In genomic region chr14:49785793-49786192, GRCm38 (mm10) we compare ENCODE assay signal across 9 mouse cellular contexts. TPM values are rescaled to one million over a fixed set of nuclear protein-coding genes. Genes with fewer than 3 reads are reported as not detected.
DNase-seq lines count a peak whose midpoint lies in the region; ATAC-seq and TF ChIP-seq lines count a peak whose summit lies in the region.
"Had no signal": no experiment of that assay in that cellular context is flagged by ENCODE, and none has a peak within 500 bp of the region (broad histone marks: within the 10 kb centered on the region; RNA-seq: fewer than 3 reads in every experiment).

No protein-coding gene starts in this region.

- in situ Hi-C loops in CH12.LX (cut with MboI; ENCODE audit: low pct_ligation_motif_present, low pct_unique_long_range_greater_than_20kb, low sequenced_read_pairs), result no loop called here

- no peak overlapping the region for H3K27ac ChIP-seq in hindbrain, embryonic 14.5 days
- H3K27ac ChIP-seq in hindbrain, embryonic 12.5 days, result no peak overlapping the region
- H3K27ac ChIP-seq in CH12.LX (ENCODE audit: insufficient read depth, low read depth), result no peak overlapping the region
- H3K27ac ChIP-seq in embryonic facial prominence, embryonic 11.5 days (replicated peaks; ENCODE audit: low read depth, low read length), result no peak overlapping the region
- H3K27ac ChIP-seq in layer of hippocampus, adult 2 months, result no peak overlapping the region
- H3K27ac ChIP-seq: limb, embryonic 12.5 days had no signal

- WGBS in hindbrain, embryonic 14.5 days, result 56% methylated on average over 2 of the region's 2 CpGs
- 57% methylated on average over 2 of the region's 2 CpGs for WGBS in hindbrain, embryonic 12.5 days
- 53% methylated on average over 2 of the region's 2 CpGs for WGBS in embryonic facial prominence, embryonic 11.5 days

- no peak overlapping the region for H3K4me3 ChIP-seq in hindbrain, embryonic 14.5 days (replicated peaks; ENCODE audit: low read length)
- H3K4me3 ChIP-seq in hindbrain, embryonic 12.5 days, result no peak overlapping the region
- H3K4me3 ChIP-seq in CH12.LX (replicated peaks in 1 of 3; ENCODE audit: low read depth in 2 of 3, low read length in 2 of 3, poor library complexity in 1 of 3), result no peak overlapping the region
- no peak overlapping the region for H3K4me3 ChIP-seq in embryonic facial prominence, embryonic 11.5 days (ENCODE audit: low read depth, low read length)
- no peak overlapping the region for H3K4me3 ChIP-seq in layer of hippocampus, adult 2 months
- H3K4me3 ChIP-seq: limb, embryonic 12.5 days had no signal

- H3K79me2 ChIP-seq in CH12.LX (replicated peaks; ENCODE audit: control insufficient read depth, extremely low read depth, insufficient read depth, poor library complexity, severe bottlenecking), result no peaks in the 10 kb centered on the region

- H3K36me3 ChIP-seq in hindbrain, embryonic 14.5 days (replicated peaks; ENCODE audit: control insufficient read depth, insufficient read depth), result no peaks in the 10 kb centered on the region
- no peaks in the 10 kb centered on the region for H3K36me3 ChIP-seq in hindbrain, embryonic 12.5 days
- no peaks in the 10 kb centered on the region for H3K36me3 ChIP-seq in CH12.LX (replicated peaks in 1 of 2; ENCODE audit: control insufficient read depth in 1 of 2, insufficient read depth in 1 of 2, low read length in 1 of 2)
- H3K36me3 ChIP-seq in embryonic facial prominence, embryonic 11.5 days (replicated peaks; ENCODE audit: control insufficient read depth, insufficient read depth, low read depth, low read length), result no peaks in the 10 kb centered on the region
- H3K36me3 ChIP-seq: limb, embryonic 12.5 days had no signal

- TF ChIP-seq EP300 in CH12.LX (IDR thresholded peaks at IDR 0.05; ENCODE audit: low read length), result no peak

- peak; percentile 60 to 87 for TF ChIP-seq CTCF in CH12.LX (conservative IDR thresholded peaks at IDR 0.05 in 1 of 2, IDR thresholded peaks at IDR 0.05 in 1 of 2; ENCODE audit: low read depth in 2 of 2, low read length in 2 of 2)
- peak; percentile 93 for TF ChIP-seq CTCF in layer of hippocampus, adult 2 months (conservative IDR thresholded peaks at IDR 0.05)

- no peak overlapping the region for H3K9ac ChIP-seq in hindbrain, embryonic 14.5 days
- no peak overlapping the region for H3K9ac ChIP-seq in hindbrain, embryonic 12.5 days
- no peak overlapping the region for H3K9ac ChIP-seq in CH12.LX (ENCODE audit: insufficient read depth, low read depth)
- H3K9ac ChIP-seq in embryonic facial prominence, embryonic 11.5 days (replicated peaks; ENCODE audit: low read length), result no peak overlapping the region
- H3K9ac ChIP-seq: limb, embryonic 12.5 days had no signal

- no peak overlapping the region for H3K4me2 ChIP-seq in hindbrain, embryonic 14.5 days (replicated peaks)
- no peak overlapping the region for H3K4me2 ChIP-seq in hindbrain, embryonic 12.5 days (replicated peaks)
- no peak overlapping the region for H3K4me2 ChIP-seq in CH12.LX (ENCODE audit: insufficient read depth, low read depth, poor library complexity, severe bottlenecking)
- no peak overlapping the region for H3K4me2 ChIP-seq in embryonic facial prominence, embryonic 11.5 days (ENCODE audit: low read depth, low read length)
- H3K4me2 ChIP-seq: limb, embryonic 12.5 days had no signal

- peak; percentile 53 for TF ChIP-seq RAD21 in CH12.LX (IDR thresholded peaks at IDR 0.05; ENCODE audit: low read depth, low read length)

- H3K9me3 ChIP-seq in hindbrain, embryonic 14.5 days (ENCODE audit: control insufficient read depth, low read length), result no peaks in the 10 kb centered on the region
- no peaks in the 10 kb centered on the region for H3K9me3 ChIP-seq in hindbrain, embryonic 12.5 days (replicated peaks)
- no peaks in the 10 kb centered on the region for H3K9me3 ChIP-seq in CH12.LX (replicated peaks; ENCODE audit: low read length)
- H3K9me3 ChIP-seq in embryonic facial prominence, embryonic 11.5 days (replicated peaks; ENCODE audit: control insufficient read depth, low read length), result no peaks in the 10 kb centered on the region
- H3K9me3 ChIP-seq: limb, embryonic 12.5 days had no signal

- dilution Hi-C loops in CH12.LX (cut with MboI; ENCODE audit: extremely low pct_ligation_motif_present, extremely low pct_unique_long_range_greater_than_20kb, low sequenced_read_pairs), result no loop called here

- no peak for ATAC-seq in hindbrain, embryonic 14.5 days (ENCODE audit: low FRiP score)
- ATAC-seq in hindbrain, embryonic 12.5 days (ENCODE audit: low FRiP score), result no peak
- ATAC-seq in embryonic facial prominence, embryonic 11.5 days (replicated peaks; ENCODE audit: insufficient number of reproducible peaks, low FRiP score, low TSS enrichment, low read depth), result no peak
- ATAC-seq in inflammation-experienced regulatory T-cells, adult 6 months, result no peak

- peaks cover 12% of the 10 kb centered on the region; the same call in 1 of the 2 replicates for H3K4me1 ChIP-seq in hindbrain, embryonic 14.5 days (replicated peaks; ENCODE audit: control insufficient read depth, insufficient read depth, low read length)
- peaks cover 9% of the 10 kb centered on the region; the same call in 1 of the 2 replicates for H3K4me1 ChIP-seq in hindbrain, embryonic 12.5 days
- no peaks in the 10 kb centered on the region for H3K4me1 ChIP-seq in CH12.LX (ENCODE audit: control insufficient read depth in 1 of 2, insufficient read depth in 2 of 2)
- no peaks in the 10 kb centered on the region for H3K4me1 ChIP-seq in embryonic facial prominence, embryonic 11.5 days (ENCODE audit: control insufficient read depth, insufficient read depth, low read length)

- no peaks in the 10 kb centered on the region for H3K27me3 ChIP-seq in hindbrain, embryonic 14.5 days (ENCODE audit: control insufficient read depth, insufficient read depth, low read length)
- no peaks in the 10 kb centered on the region for H3K27me3 ChIP-seq in hindbrain, embryonic 12.5 days
- peaks cover 2% of the 10 kb centered on the region for H3K27me3 ChIP-seq in CH12.LX (replicated peaks)
- H3K27me3 ChIP-seq in embryonic facial prominence, embryonic 11.5 days (ENCODE audit: control insufficient read depth, insufficient read depth, low read length), result no peaks in the 10 kb centered on the region
- H3K27me3 ChIP-seq: limb, embryonic 12.5 days had no signal

- no peak for TF ChIP-seq POLR2A in CH12.LX (IDR thresholded peaks at IDR 0.05; ENCODE audit: low read depth, low read length)

- peak; percentile 75 for DNase-seq in hindbrain, embryonic 14.5 days (ENCODE audit: low spot score)
- DNase-seq in CH12.LX (ENCODE audit: extremely low read depth), result peak; percentile 27
- DNase-seq in adrenal gland, adult 18-20 months (ENCODE audit: low spot score in 2 of 2), result peak; percentile 25 to 36
- peak; percentile 74 for DNase-seq in embryonic facial prominence, embryonic 11.5 days (ENCODE audit: low spot score)
- DNase-seq in layer of hippocampus, adult 2 months (ENCODE audit: low spot score in 2 of 2), result peak; percentile 26 to 73
- peak; percentile 43 for DNase-seq in lung, postnatal 25 days (ENCODE audit: low spot score)

TF ChIP-seq in CH12.LX, 34 proteins besides CTCF, POLR2A, EP300 and RAD21:
- TF ChIP-seq MAFK (IDR thresholded peaks at IDR 0.05; ENCODE audit: insufficient replicate concordance, low read length) (no peak), ZKSCAN1 (IDR thresholded peaks at IDR 0.05; ENCODE audit: borderline replicate concordance, low read depth, low read length) (no peak), BHLHE40 (IDR thresholded peaks at IDR 0.05; ENCODE audit: low read depth, low read length) (no peak), CHD1 (IDR thresholded peaks at IDR 0.05; ENCODE audit: low read depth, low read length) (no peak), ZMIZ1 (IDR thresholded peaks at IDR 0.05; ENCODE audit: low read depth, low read length) (no peak), MEF2A (IDR thresholded peaks at IDR 0.05; ENCODE audit: borderline replicate concordance, low read depth, low read length) (no peak), SMC3 (IDR thresholded peaks at IDR 0.05; ENCODE audit: low read depth, low read length) (peak; percentile 29; the same call in 1 of the 2 replicates), MAX (IDR thresholded peaks at IDR 0.05; ENCODE audit: low read length) (no peak), USF1 (IDR thresholded peaks at IDR 0.05; ENCODE audit: low read depth, low read length) (no peak)

RNA-seq across cellular contexts. Expression of gene Armh4, which starts 2.6 kb away (rescaled TPM):
- 28.3 and 29.0 TPM in 2 replicates for polyA plus RNA-seq in hindbrain, embryonic 14.5 days (2014; fragmentation: Nextera tagmentation; extraction: Ambion mirVana)
- 41.1 and 41.4 TPM in 2 replicates for polyA plus RNA-seq in hindbrain, embryonic 12.5 days (2016; fragmentation: Nextera tagmentation; extraction: Ambion mirVana)
- not detected in 2 replicates for total RNA-seq in CH12.LX (2012; rRNA removed)
- total RNA-seq in CH12.LX (2014; rRNA removed), result not detected in 2 replicates
- not detected in 2 replicates for polyA plus RNA-seq in CH12.LX (2012; ENCODE audit: insufficient read length, low read depth)
- 1 to 10 TPM; 1.2 to 1.4 TPM for total RNA-seq in adrenal gland, adult 18-20 months (2021)
- 21.8 and 24.8 TPM in 2 replicates for polyA plus RNA-seq in embryonic facial prominence, embryonic 11.5 days (2014; fragmentation: Nextera tagmentation; extraction: Ambion mirVana)
- 10 to 100 TPM; 26.3 to 29.0 TPM for total RNA-seq in layer of hippocampus, adult 2 months (2021)
- not detected for polyA plus RNA-seq in inflammation-experienced regulatory T-cells, adult 6 months (2017; shearing (Covaris generic))

Comparison
In these comparisons a context has a peak if more than half of its experiments do, and no peak if none do; other contexts are left out.
1. RNA of gene Armh4, which starts 2.6 kb away (polyA plus RNA-seq): 41.1 to 41.4 TPM in hindbrain, embryonic 12.5 days, 28.3 to 29.0 TPM in hindbrain, embryonic 14.5 days and 21.8 to 24.8 TPM in embryonic facial prominence, embryonic 11.5 days; not detected in CH12.LX and not detected in inflammation-experienced regulatory T-cells, adult 6 months; every median in the first group is over 10 times any median in the second.
2. Peak in every context shown above with its lines, with median percentiles within 50 percentile points of each other: DNase-seq.